Mouse (Mus musculus): ENCODE measurements around the gene 2310022A10Rik.
"Not testable (repeated sequence)": the region's sequence is repeated elsewhere in the genome, so short reads cannot be mapped to it uniquely, and the experiment has no call there.

Gene 2310022A10Rik

GRCm38 (mm10) chr7:27612940-27613339, 59.9 kb downstream of the 2310022A10Rik start:
- DNase-seq (ENCODE audit: low spot score in 2 of 2): no peak

GRCm38 (mm10) chr7:27613751-27614499, 60.9 kb downstream of the 2310022A10Rik start:
- DNase-seq (ENCODE audit: low spot score in 2 of 2): peak in 1 of 2 experiments; percentile 51

GRCm38 (mm10) chr7:27621028-27621427, 68.0 kb downstream of the 2310022A10Rik start:
- no peak for DNase-seq (ENCODE audit: low spot score in 2 of 2)

GRCm38 (mm10) chr7:27622234-27622633, 69.2 kb downstream of the 2310022A10Rik start:
- DNase-seq (ENCODE audit: low spot score in 2 of 2): no peak

- DNase-seq (ENCODE audit: low spot score in 2 of 2): no peak
Observed at GRCm38 (mm10) chr7:27624967-27625366, 71.9 kb downstream of the 2310022A10Rik start.

- DNase-seq (ENCODE audit: low spot score in 2 of 2): no peak
Observed at GRCm38 (mm10) chr7:27627707-27628106, 74.7 kb downstream of the 2310022A10Rik start.

- DNase-seq (ENCODE audit: low spot score in 2 of 2): no peak
Observed at GRCm38 (mm10) chr7:27628190-27628589, 75.2 kb downstream of the 2310022A10Rik start.

GRCm38 (mm10) chr7:27628816-27629215, 75.8 kb downstream of the 2310022A10Rik start:
- DNase-seq (ENCODE audit: low spot score in 2 of 2): not testable (repeated sequence)

GRCm38 (mm10) chr7:27631439-27631838, 78.4 kb downstream of the 2310022A10Rik start:
- DNase-seq (ENCODE audit: low spot score in 2 of 2): no peak

All from frontal cortex, postnatal 14 days (tissue).